Mouse (Mus musculus) layer of hippocampus, adult 18-20 months (tissue): ENCODE data around the gene Htr2a. TPM values are rescaled to one million over a fixed set of nuclear protein-coding genes. Genes with fewer than 3 reads are reported as not detected.

ENCODE experiments used
- DNase-seq, 2 experiments: peaks; one replicate each; pipeline ENCODE4 v3.0.0; 2022; ENCODE audit warnings: low spot score in 2 of 2
- total RNA-seq, 2 experiments: library from RNA; stranded (reverse); gene quantifications; 2 replicates each; pipeline ENCODE4 v1.2.3; 2021

Gene Htr2a
- total RNA-seq, 2 experiments from 2014 or later: 10.8 to 10.9 TPM

DNA sequence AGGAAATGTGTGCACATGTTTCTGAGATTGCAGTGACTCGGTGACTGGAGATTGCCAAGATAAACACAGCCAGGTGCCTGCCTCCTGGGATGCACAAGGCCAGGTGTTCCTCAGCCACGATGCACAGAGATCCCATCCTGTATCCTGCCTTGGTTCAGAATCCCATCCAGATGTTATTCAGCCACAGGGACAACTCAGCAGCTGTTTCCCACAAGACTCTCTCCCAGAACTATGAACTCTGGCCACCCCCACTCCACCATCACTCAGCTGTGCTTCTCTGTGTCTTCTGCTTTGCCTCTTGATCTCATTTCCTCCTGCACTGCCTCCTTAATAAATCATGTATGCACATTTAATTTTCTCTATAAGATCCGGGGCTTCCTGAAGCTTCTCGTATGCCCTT lies 56.1 kb downstream of the Htr2a start:
- no peak for DNase-seq

DNA sequence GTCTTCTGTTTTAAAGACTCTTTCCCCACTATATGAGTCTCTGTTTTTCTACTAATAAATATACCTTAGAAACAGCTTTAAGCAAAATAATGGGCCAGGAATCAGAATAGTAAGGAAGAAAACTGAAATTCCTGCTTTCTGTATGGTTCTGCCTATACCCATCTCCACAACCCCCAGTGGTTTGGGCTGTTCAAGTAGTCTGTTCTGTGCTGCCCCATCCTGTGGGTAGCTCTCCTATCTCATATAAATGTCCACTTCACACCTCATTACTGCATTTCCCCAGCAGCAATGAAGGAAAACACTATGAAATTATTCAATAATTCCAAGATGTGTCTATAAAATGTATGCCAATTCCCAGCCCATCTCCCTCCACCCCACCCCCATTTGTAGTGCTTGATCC lies 56.8 kb downstream of the Htr2a start:
- no peak for DNase-seq

DNA sequence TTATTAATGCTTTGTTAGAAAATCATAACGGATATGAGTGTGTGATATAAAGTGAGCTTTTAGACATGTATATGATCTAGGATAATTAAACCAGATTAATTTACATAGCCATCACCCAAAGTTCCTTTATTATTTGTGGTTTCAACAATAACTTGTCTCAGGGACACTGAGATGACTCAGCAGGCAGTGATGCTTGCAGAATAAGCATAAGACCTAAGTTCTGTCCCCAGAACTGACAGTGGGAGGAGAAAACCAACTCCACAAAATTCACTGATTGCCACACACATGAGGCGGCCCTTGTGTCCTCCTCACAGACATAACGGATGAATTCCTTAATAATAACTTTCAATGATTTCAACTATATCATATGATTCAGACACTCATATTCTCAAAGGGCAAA lies 58.6 kb downstream of the Htr2a start:
- no peak for DNase-seq

DNA sequence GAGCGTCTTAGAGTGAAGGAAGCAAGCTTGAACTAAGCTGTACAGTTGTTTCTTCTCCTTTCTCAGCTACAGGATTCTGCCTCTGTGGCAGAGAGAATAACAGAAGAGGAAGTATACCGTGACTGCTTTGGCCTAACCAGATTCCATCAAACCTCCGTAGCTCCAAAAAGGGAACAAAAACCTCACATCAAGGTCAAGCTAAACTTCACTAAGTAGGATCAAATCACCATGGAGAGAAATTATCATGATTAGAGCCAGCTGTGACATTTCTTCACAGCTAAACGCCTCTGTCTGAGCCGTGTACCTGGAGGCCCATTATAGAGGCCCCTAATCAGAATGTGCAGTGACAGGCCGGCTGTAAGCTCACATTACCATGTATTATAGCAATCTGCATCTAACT lies 63.3 kb downstream of the Htr2a start:
- DNase-seq: no peak

DNA sequence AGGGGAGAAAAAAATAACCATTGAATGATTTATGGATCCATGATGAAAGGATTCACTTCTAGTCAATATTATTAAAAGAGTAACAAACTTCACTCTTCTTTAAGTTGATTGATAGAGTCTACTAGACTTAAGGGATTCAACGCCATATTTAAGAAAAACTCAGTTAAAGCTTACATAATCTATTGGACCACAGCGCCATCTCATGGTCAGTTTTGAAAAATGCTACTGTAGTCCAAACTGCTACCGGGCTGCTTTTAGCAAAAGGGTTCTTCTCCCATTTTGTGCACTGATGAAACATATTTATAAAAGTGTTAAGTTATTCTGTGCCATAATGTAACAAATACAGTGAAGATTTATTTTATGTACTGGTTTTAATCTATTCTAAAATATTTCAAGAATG lies 68.4 kb downstream of the Htr2a start:
- peak; percentile 25 to 57 for DNase-seq

DNA sequence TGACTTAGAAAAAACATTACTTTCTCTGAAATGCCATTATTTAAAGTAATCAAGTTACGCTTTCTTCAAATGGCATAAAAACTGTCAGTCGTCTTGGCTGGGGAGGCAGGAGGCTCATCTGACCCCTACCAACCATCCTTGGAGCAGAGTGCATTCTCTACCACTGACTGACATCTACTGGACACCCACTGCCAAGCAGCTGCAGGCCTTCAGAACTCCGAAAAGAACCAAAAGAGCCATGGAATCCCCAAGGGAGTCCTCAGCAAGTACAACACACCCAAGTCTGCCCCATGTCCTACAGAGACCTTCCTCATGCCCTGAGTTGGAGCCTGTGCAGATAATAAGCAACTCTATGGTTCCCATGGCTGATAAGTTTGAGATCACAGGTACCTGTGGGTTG lies 82.9 kb downstream of the Htr2a start:
- DNase-seq: no peak

DNA sequence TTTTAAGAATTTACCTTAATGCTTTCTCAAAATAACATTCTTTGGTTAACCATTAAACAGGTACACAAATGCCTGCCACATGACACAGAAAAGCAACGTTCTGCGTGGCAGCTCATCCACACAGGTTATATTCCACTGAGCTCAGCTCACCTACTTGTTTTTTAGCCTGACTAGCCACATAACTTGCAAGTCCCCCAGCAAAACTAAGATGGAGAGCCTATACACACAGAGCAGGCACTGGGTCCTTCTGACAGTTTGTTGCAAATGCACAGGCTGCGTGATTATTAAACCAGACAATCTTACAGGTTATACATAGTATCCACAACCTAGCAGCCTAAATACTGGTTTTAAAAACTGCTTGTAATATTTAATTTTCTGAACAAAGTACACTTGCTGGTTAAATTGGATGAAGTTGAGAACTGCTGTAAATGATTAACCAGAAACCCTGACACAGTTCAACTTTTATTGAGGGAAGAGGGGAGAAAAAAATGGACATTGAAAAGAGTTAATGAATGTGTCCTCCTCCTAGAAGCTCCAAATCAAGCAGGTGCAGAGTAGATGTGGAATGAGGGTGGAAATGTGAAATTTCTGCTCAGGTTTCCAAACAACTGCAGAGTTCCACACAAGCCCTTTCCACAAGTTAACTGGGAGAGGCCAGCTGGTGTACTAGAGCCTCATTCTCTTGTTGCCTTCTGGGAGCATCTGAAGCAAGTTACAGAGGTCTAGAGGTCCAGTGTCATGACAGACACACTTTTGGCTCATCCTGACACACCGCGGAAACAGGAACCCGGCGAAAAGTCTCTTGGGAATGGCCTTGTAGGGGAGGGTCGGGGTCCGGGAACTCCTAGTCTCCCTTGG lies 90.8 kb downstream of the Htr2a start:
- DNase-seq: no peak

DNA sequence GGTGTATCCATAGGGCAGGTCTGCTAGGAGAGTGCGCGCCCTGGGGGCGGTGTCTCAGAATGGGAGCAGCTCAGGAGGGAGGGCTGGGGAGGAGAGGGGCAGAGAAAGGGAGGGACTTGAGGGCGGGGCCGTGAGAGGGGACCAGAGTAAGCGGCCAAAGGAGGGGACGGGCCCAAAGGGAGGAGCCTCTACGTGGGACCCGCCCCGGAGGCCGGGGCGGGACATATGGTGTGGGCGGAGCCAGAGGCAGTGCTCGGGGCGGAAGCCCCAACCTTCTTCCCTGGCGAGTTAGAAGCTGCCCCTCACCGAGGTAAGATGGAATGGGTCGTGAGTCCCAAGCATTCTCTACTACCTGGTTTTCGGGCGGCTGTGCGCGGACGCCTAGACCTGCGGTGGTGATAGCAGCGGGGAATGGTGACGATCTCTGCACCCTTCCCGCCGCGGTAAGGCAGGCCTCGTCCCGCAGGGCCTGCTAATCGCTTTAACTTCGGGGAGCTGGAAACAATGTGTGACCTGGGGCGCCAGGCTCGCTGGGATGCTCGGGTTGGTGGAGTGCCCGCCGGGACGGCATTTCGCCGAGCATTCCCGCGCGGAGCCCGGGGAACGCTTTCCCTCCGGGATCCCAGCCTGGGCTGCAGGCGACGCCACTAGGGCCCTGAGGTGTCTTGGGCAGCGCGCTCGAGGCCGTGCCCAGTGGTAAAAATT lies 91.6 kb downstream of the Htr2a start, which contains the start of gene Esd:
Gene Esd, plus strand, starts transcription at position 219 of the 705 bp plus-strand sequence.
- peak; percentile 86 to 90 for DNase-seq

DNA sequence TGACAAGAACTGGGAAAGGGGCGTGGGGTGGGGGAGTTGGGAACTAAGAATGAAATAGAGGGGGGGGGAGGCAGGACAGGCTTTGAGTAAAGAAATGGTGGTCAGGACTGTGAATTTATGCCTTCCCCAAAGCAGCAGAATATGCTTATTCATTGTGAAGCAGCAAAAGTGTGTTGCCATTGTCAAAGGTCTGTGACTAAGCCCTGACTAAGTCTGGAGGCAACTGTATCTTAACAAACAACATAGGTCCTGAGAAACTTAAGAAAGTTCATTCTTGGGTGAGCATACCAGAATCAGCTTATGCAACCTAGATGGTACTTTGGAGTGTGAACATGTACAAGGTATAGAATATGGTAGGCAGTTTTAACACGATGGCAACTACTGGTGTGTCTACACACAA lies 92.8 kb downstream of the Htr2a start:
- DNase-seq: no peak

DNA sequence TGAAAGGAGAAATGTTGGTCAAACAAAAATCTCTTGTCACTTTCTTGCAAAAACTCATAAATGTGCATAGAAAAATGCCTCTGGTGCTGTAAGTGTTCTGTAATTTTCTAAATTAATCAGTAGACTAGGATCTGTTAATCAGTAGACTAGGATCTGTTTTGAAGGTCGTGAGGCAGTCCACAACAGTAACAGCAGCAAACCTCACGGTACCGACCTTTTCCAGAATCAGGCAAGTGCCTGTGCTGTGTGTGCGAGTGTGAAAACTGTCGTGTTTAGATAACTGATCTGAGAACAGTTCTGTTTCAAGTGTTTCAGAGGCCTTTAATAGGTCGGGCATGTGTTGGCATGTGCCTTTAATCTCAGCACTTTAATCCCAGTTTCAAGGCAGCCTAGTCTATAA lies 94.8 kb downstream of the Htr2a start:
- no peak for DNase-seq

DNA sequence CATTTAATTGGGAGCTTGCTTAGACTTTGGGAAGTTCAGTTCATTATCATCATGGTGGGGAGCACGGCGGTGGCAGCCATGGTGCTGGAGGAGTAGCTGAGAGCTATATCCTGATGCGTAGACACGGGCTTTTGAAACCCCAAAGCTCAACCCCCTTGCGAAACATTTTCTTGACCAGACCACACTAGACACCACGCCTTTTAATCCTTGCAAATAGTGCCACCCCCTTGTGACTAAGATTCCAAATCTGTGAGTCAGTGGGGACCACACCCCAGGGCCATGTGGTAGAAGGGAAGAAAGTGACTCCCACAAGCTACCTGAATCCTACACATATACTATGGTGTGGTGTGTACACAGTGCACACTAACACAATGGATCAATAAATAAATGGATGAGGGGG lies 96.2 kb downstream of the Htr2a start:
- DNase-seq: no peak

Other genes with a start within 250 kb of the Htr2a start
- 10 to 100 TPM; 81.5 to 86.5 TPM for gene Esd, start 91.5 kb downstream of the Htr2a start, total RNA-seq